Mouse (Mus musculus): Measurements from ENCODE around the gene Racgap1. TPM values are rescaled to one million over a fixed set of nuclear protein-coding genes. Genes with fewer than 3 reads are reported as not detected.

Racgap1 gene
- total and polyA plus RNA-seq, 3 experiments = 1.5 to 1.9 (median 1.6) TPM

GRCm38 (mm10) chr15:99663964-99664599, 12.6 kb upstream of the Racgap1 start:
- Histone ChIP-seq H3K9ac (ENCODE audit: low read depth, low read length) (no peak overlapping the region), H3K79me2 (replicated peaks; ENCODE audit: control insufficient read depth, insufficient read depth, low read length) (no peaks in the 10 kb centered on the region), H3K27me3 (ENCODE audit: control insufficient read depth, insufficient read depth, low read length) (peaks cover 9% of the 10 kb centered on the region), H3K4me3 (peak overlapping the region; percentile 34), H3K4me1 (ENCODE audit: control insufficient read depth, insufficient read depth, low read length) (peaks cover 2% of the 10 kb centered on the region; the same call in 1 of the 2 replicates), H3K27ac (no peak overlapping the region), H3K36me3 (ENCODE audit: control insufficient read depth, insufficient read depth, low read length) (no peaks in the 10 kb centered on the region)
- DNase-seq = no peak
- TF ChIP-seq CTCF (IDR thresholded peaks at IDR 0.05) (no peak), POLR2A (IDR thresholded peaks at IDR 0.05; ENCODE audit: insufficient read depth, low read depth, low read length) (no peak), EP300 (IDR thresholded peaks at IDR 0.05; ENCODE audit: insufficient read depth, low read depth, low read length) (no peak)
- WGBS = 7% methylated on average over 17 of the region's 17 CpGs
- intact Hi-C loops (cut with DNase I) = no loop called here

GRCm38 (mm10) chr15:99662371-99662770, 10.9 kb upstream of the Racgap1 start:
- no peak overlapping the region for H3K4me3 ChIP-seq
- no peak overlapping the region for H3K9ac ChIP-seq (ENCODE audit: low read depth, low read length)
- no peaks in the 10 kb centered on the region for H3K36me3 ChIP-seq (ENCODE audit: control insufficient read depth, insufficient read depth, low read length)
- no peak overlapping the region for H3K27ac ChIP-seq
- intact Hi-C loops (cut with DNase I) = no loop called here
- TF ChIP-seq POLR2A (IDR thresholded peaks at IDR 0.05; ENCODE audit: insufficient read depth, low read depth, low read length) (no peak), CTCF (IDR thresholded peaks at IDR 0.05) (no peak), EP300 (IDR thresholded peaks at IDR 0.05; ENCODE audit: insufficient read depth, low read depth, low read length) (no peak)
- WGBS = 62% methylated on average over 7 of the region's 7 CpGs
- peaks cover 9% of the 10 kb centered on the region for H3K27me3 ChIP-seq (ENCODE audit: control insufficient read depth, insufficient read depth, low read length)
- DNase-seq = no peak
- no peaks in the 10 kb centered on the region for H3K79me2 ChIP-seq (replicated peaks; ENCODE audit: control insufficient read depth, insufficient read depth, low read length)
- H3K4me1 ChIP-seq (ENCODE audit: control insufficient read depth, insufficient read depth, low read length) = peaks cover 2% of the 10 kb centered on the region; the same call in 1 of the 2 replicates

GRCm38 (mm10) chr15:99661121-99661830, 9.8 kb upstream of the Racgap1 start:
- H3K27ac ChIP-seq = no peak overlapping the region
- H3K4me3 ChIP-seq = no peak overlapping the region
- no peak for DNase-seq
- no peak for TF ChIP-seq CTCF (IDR thresholded peaks at IDR 0.05)
- TF ChIP-seq POLR2A (IDR thresholded peaks at IDR 0.05; ENCODE audit: insufficient read depth, low read depth, low read length) = no peak
- H3K36me3 ChIP-seq (ENCODE audit: control insufficient read depth, insufficient read depth, low read length) = no peaks in the 10 kb centered on the region
- peaks cover 9% of the 10 kb centered on the region for H3K27me3 ChIP-seq (ENCODE audit: control insufficient read depth, insufficient read depth, low read length)
- H3K4me1 ChIP-seq (ENCODE audit: control insufficient read depth, insufficient read depth, low read length) = peaks cover 2% of the 10 kb centered on the region; the same call in 1 of the 2 replicates
- no peaks in the 10 kb centered on the region for H3K79me2 ChIP-seq (replicated peaks; ENCODE audit: control insufficient read depth, insufficient read depth, low read length)
- intact Hi-C loops (cut with DNase I) = no loop called here
- 94% methylated on average over 15 of the region's 15 CpGs for WGBS
- no peak overlapping the region for H3K9ac ChIP-seq (ENCODE audit: low read depth, low read length)

GRCm38 (mm10) chr15:99658437-99658836, 7.0 kb upstream of the Racgap1 start:
- intact Hi-C loops (cut with DNase I) = no loop called here
- H3K9ac ChIP-seq (ENCODE audit: low read depth, low read length) = no peak overlapping the region
- no peaks in the 10 kb centered on the region for H3K36me3 ChIP-seq (ENCODE audit: control insufficient read depth, insufficient read depth, low read length)
- 53% methylated on average over 2 of the region's 2 CpGs for WGBS
- no peaks in the 10 kb centered on the region for H3K4me1 ChIP-seq (ENCODE audit: control insufficient read depth, insufficient read depth, low read length)
- no peak for TF ChIP-seq CTCF (IDR thresholded peaks at IDR 0.05)
- no peak for DNase-seq
- no peaks in the 10 kb centered on the region; the same call in 1 of the 2 replicates for H3K27me3 ChIP-seq (ENCODE audit: control insufficient read depth, insufficient read depth, low read length)
- H3K4me3 ChIP-seq = no peak overlapping the region
- no peaks in the 10 kb centered on the region for H3K79me2 ChIP-seq (replicated peaks; ENCODE audit: control insufficient read depth, insufficient read depth, low read length)
- no peak overlapping the region for H3K27ac ChIP-seq

- intact Hi-C loops (cut with DNase I) = no loop called here
- DNase-seq = no peak
- TF ChIP-seq EP300 (IDR thresholded peaks at IDR 0.05; ENCODE audit: insufficient read depth, low read depth, low read length) = no peak
- TF ChIP-seq POLR2A (IDR thresholded peaks at IDR 0.05; ENCODE audit: insufficient read depth, low read depth, low read length) = no peak
- no peak for TF ChIP-seq CTCF (IDR thresholded peaks at IDR 0.05)
- Histone ChIP-seq H3K4me3 (no peak overlapping the region), H3K9ac (ENCODE audit: low read depth, low read length) (no peak overlapping the region), H3K27ac (no peak overlapping the region), H3K36me3 (ENCODE audit: control insufficient read depth, insufficient read depth, low read length) (no peaks in the 10 kb centered on the region), H3K79me2 (replicated peaks; ENCODE audit: control insufficient read depth, insufficient read depth, low read length) (no peaks in the 10 kb centered on the region), H3K4me1 (ENCODE audit: control insufficient read depth, insufficient read depth, low read length) (no peaks in the 10 kb centered on the region), H3K27me3 (ENCODE audit: control insufficient read depth, insufficient read depth, low read length) (no peaks in the 10 kb centered on the region; the same call in 1 of the 2 replicates)
- WGBS = 48% methylated on average over 9 of the region's 9 CpGs
Measured at GRCm38 (mm10) chr15:99655956-99656355, 4.5 kb upstream of the Racgap1 start.

GRCm38 (mm10) chr15:99653876-99654275, 2.4 kb upstream of the Racgap1 start:
- intact Hi-C loops (cut with DNase I) = no loop called here
- Histone ChIP-seq H3K4me3 (no peak overlapping the region), H3K36me3 (ENCODE audit: control insufficient read depth, insufficient read depth, low read length) (no peaks in the 10 kb centered on the region), H3K79me2 (replicated peaks; ENCODE audit: control insufficient read depth, insufficient read depth, low read length) (no peaks in the 10 kb centered on the region), H3K4me1 (ENCODE audit: control insufficient read depth, insufficient read depth, low read length) (no peaks in the 10 kb centered on the region; the same call in 1 of the 2 replicates), H3K27ac (no peak overlapping the region), H3K27me3 (ENCODE audit: control insufficient read depth, insufficient read depth, low read length) (no peaks in the 10 kb centered on the region; the same call in 1 of the 2 replicates), H3K9ac (ENCODE audit: low read depth, low read length) (no peak overlapping the region)
- TF ChIP-seq CTCF (IDR thresholded peaks at IDR 0.05) (no peak), POLR2A (IDR thresholded peaks at IDR 0.05; ENCODE audit: insufficient read depth, low read depth, low read length) (no peak), EP300 (IDR thresholded peaks at IDR 0.05; ENCODE audit: insufficient read depth, low read depth, low read length) (no peak)
- 23% methylated on average over 21 of the region's 21 CpGs for WGBS
- no peak for DNase-seq

Measured in heart, adult 2 months (tissue).